Mouse (Mus musculus): Measurements from ENCODE around the gene Cdhr5.

Gene Cdhr5

GRCm38 (mm10) chr7:141222696-141223215, 53.8 kb downstream of the Cdhr5 start:
- DNase-seq (ENCODE audit: low read depth, low spot score) = no peak

GRCm38 (mm10) chr7:141222126-141222467, 54.5 kb downstream of the Cdhr5 start:
- no peak for DNase-seq (ENCODE audit: low read depth, low spot score)

- peak; percentile 97 for DNase-seq (ENCODE audit: low read depth, low spot score)
Measured at GRCm38 (mm10) chr7:141221249-141222125, 55.1 kb downstream of the Cdhr5 start.

GRCm38 (mm10) chr7:141220377-141220776, 56.2 kb downstream of the Cdhr5 start:
- DNase-seq (ENCODE audit: low read depth, low spot score) = no peak

GRCm38 (mm10) chr7:141219558-141220099, 57.0 kb downstream of the Cdhr5 start:
- no peak for DNase-seq (ENCODE audit: low read depth, low spot score)
